Mouse (Mus musculus) ovary, adult 10 weeks (tissue): ENCODE results near the gene Vmn1r81. TPM values are rescaled to one million over a fixed set of nuclear protein-coding genes. Genes with fewer than 3 reads are reported as not detected.

Source experiments
- polyA plus RNA-seq: library from polyadenylated mRNA; stranded (reverse); fragments of 350-450 nt; fragmentation: Illumina TruSeq; extraction: RNeasy Lipid Tissue Mini Kit (QIAGEN cat#74804); gene quantifications from one replicate; pipeline ENCODE4 v1.2.3, GENCODE M21; 2014

Gene Vmn1r81
- polyA plus RNA-seq = not detected

GRCm38 (mm10) chr7:12268169-12268568 is at the start of gene Vmn1r81:
TSS of gene Vmn1r81 (minus strand) at chr7:12268269.

GRCm38 (mm10) chr7:12300130-12300529 is 32.1 kb upstream of the Vmn1r81 start, which contains the start of gene Vmn1r82:
TSS of gene Vmn1r82 (plus strand) at chr7:12300430.

Other genes starting within 250 kb of the Vmn1r81 start
- not detected for gene Vmn1r77, start 231.5 kb downstream of the Vmn1r81 start, polyA plus RNA-seq
- gene Vmn1r78, start 118.0 kb downstream of the Vmn1r81 start, polyA plus RNA-seq = not detected
- gene Vmn1r79, start 97.0 kb downstream of the Vmn1r81 start, polyA plus RNA-seq = not detected
- not detected for gene Vmn1r80, start 79.0 kb downstream of the Vmn1r81 start, polyA plus RNA-seq
- gene Vmn1r82, start 32.2 kb upstream of the Vmn1r81 start, polyA plus RNA-seq = not detected
- gene Vmn1r83, start 61.2 kb upstream of the Vmn1r81 start, polyA plus RNA-seq = not detected
- not detected for gene Vmn1r84, start 101.0 kb upstream of the Vmn1r81 start, polyA plus RNA-seq
- 5.0 TPM for gene Zfp551, start 154.5 kb upstream of the Vmn1r81 start, polyA plus RNA-seq
- gene Zfp606, start 210.0 kb upstream of the Vmn1r81 start, polyA plus RNA-seq = 79.2 TPM
- not detected for gene 2900092C05Rik, start 244.2 kb upstream of the Vmn1r81 start, polyA plus RNA-seq